Mouse (Mus musculus): ENCODE data around the gene Cald1.

DNA sequence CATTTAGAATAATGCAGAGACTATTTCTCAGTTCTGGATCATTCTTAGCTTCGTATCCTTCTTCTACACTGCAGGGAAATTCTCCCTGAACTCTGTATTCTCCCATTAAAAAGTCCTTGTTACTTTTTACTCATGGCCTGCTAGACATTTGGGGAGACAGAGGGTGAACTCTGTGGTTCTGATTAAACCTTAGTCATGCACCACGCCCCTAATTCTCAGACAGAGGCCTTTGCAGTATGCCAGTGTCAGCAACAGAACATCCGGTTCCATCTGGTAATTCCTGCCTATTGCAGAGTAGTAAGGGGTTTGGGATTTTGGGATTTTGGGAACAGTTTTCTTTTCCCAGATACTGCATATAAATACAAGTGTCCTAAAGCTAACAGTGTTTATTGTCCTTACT is 198.6 kb downstream of the Cald1 start:
- TF ChIP-seq CTCF (IDR thresholded peaks at IDR 0.05; ENCODE audit: low read depth, low read length) (no peak), POLR2A (IDR thresholded peaks at IDR 0.05; ENCODE audit: insufficient read depth, low read length) (no peak)

Data from ES-Bruce4 (cell line).